Mouse (Mus musculus) layer of hippocampus, adult 18-20 months (tissue): ENCODE results near the gene Tvp23a. TPM values are rescaled to one million over a fixed set of nuclear protein-coding genes. Genes with fewer than 3 reads are reported as not detected.

Experiments used
- DNase-seq, 2 experiments: peaks; one replicate each; pipeline ENCODE4 v3.0.0; 2022; ENCODE audit warnings: low spot score in 2 of 2
- total RNA-seq, 2 experiments: library from RNA; stranded (reverse); gene quantifications; 2 replicates each; pipeline ENCODE4 v1.2.3; 2021

Tvp23a gene
- total RNA-seq, 2 experiments from 2014 or later, result 22.0 to 25.6 TPM

- DNase-seq, result peak; percentile 63 to 93
Observed at GRCm38 (mm10) chr16:10399160-10399559, 48.0 kb downstream of the Tvp23a start.

GRCm38 (mm10) chr16:10398755-10399154, 48.4 kb downstream of the Tvp23a start:
- no peak for DNase-seq

DNA sequence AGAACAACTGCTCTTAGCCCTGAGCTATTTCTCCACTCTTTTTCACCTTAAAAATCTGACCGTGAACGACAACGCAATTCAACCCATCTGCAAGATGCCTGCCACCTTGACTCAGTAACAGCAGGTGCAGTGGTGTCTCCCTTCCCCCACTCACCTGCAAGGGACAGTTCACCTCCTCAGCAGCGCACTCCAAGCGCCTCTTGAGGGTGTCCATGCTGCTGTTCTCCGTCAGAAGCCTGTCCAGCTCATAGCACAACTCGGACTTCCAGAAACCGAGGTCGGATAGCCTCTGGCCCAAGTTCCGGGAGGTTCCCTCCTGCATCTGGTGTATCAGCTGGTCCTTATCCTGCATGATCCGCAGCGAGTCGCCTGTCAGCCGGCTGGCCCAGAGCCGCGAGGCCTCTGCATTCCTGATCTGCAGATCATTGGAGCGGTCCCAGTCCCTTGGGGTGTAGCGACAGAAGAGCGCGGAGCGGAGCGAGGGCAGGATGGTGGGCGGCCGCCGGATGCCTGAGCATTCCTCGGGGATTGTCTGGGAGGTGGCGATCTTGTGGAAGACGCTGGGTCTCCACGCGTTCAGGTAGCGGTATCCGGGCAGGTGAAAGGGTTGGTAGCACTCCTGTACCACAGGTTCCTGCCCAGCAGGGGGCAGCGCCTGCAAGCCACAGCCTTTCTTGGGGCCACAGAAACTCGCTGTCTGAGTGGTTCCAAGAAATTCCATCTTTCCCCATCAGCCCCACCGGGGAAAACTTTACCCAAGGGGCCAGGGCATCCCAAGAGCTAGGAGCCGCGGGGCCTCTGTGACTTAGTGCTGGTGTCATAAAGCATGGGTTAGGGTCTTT, 52.2 kb downstream of the Tvp23a start, which contains the start of gene Tekt5:
TSS of gene Tekt5 (minus strand) at position 792 of the 842 bp plus-strand sequence.
- DNase-seq, result peak; percentile 30 to 53

GRCm38 (mm10) chr16:10392587-10392986, 54.6 kb downstream of the Tvp23a start:
- DNase-seq, result no peak

DNA sequence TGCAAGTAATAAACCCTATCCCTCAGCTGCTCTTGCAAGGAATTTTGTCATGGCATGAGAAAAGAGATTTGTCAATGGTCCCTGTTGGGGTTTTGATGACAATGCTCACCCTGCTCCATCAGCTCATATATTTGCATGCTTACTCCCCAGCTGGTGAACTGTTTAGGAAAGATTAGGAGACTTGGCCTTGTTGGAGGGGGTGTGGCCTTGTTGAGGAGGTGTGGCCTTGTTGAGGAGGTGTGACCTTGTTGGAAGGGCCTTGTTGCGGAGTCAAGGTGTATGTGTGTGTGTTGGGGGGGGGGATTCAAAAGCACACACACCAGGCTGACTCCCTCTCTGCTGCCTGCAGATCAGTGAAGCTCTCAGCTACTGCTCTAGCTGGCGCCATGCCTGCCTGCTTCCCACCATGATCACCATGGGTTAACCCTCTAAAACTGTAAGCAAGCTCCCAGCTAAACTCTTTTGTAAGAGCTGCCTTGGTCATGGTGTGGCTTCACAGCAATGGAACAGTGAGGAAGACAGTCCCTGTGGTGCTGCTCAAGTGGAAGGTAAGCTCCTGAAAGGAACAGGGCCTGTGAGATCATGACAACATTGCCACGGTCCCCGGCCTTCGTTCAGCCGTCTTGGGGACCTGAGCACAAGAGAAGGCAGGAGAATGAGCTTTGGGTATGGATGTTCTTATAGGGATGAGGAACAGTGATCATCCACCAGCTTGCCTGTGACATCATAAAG, 58.4 kb downstream of the Tvp23a start:
- DNase-seq, result no peak

DNA sequence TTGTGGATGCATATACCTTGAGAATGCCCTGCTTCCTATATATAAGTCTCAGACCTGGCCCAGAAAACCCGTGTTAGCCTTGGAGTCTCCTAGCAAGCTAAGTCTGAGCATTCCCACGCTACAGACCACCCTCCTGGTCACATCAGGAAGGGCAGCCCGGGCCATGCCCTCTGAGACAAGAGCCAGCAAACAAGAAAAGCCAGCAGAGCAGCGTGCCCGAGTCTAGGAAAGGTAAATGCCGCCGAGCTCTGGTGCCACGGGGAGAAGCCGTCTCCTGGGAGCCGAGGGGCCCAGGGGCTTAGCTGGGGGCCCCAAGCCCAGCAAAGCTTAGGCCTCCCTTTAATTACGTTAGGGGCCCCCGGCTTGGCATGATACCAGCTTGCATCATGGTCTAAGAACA, 61.9 kb downstream of the Tvp23a start:
- no peak for DNase-seq

DNA sequence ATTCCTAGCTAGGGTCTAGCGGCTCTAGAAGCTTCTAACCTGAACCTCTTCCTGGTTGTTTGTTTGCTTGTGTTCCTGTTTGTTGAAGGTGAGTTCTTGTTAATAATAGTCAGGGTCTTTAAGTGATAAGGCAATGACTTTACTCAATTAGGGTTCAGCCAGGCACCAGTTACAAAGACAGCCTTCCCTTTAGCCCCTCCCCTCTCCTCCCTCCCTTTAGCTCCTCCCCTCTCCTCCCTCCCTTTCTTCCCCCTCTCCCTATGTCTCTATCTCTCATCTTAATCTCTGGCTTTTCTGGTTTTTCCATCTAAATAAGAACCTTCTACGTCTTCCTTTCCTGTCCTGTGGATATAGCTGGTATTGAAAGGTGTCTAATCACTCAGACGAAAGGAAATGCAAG, 62.6 kb downstream of the Tvp23a start:
- DNase-seq, result no peak

GRCm38 (mm10) chr16:10384060-10384497, 63.1 kb downstream of the Tvp23a start:
- no peak for DNase-seq

DNA sequence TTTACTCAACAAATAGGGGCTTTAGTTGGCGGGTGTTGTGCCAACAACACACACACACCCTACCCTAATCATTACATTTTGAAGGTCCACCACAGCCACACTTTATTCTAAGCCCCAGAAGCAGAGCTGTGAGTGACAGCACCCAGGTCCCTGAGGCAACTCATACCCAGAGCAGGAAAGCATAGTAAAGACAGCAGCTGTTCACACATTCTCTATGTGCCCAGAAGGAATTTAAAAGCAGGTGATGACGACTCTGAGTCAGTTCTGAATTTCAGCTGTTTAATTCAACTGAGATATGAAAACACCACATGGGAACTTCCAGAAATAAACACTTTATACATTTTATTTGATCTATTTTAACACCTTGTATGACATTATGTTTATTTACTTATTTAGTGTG, 67.6 kb downstream of the Tvp23a start:
- peak in 1 of 2 experiments; percentile 54 for DNase-seq

- no peak for DNase-seq
Observed at GRCm38 (mm10) chr16:10377286-10377685, 69.9 kb downstream of the Tvp23a start.

- DNase-seq, result peak in 1 of 2 experiments; percentile 42
Observed at GRCm38 (mm10) chr16:10374254-10375011, 72.7 kb downstream of the Tvp23a start.

DNA sequence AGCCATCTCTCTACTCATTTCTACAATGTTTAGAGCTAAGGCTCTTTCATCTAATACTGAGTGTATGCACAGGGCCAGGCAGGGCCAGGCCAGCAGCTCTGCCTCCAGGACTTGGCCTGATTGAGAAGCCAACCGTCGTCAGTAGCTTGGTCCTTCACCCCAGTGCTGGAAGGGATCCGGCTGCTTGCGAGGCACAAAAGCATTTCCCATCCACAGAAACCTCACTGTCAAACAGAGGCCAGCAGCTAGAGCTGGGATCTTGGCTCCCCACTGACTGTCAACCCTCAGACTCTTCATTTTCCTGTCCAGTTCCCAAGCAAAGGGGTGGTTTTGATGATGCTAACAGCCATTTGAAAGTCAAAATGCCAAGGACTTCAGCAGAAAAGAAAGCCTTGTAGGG, 74.8 kb downstream of the Tvp23a start:
- DNase-seq, result no peak

Other genes with a start within 250 kb of the Tvp23a start
- gene Emp2, start 133.4 kb downstream of the Tvp23a start, total RNA-seq, result 10 to 100 TPM; 14.7 to 15.5 TPM
- gene Tekt5, start 51.9 kb downstream of the Tvp23a start, total RNA-seq, result 1 to 10 TPM; 6.3 to 9.6 TPM
- 10 to 100 TPM; 14.2 to 16.1 TPM for gene Nubp1, start 35.4 kb downstream of the Tvp23a start, total RNA-seq
- gene Ciita, start 32.7 kb upstream of the Tvp23a start, total RNA-seq, result under 1 TPM in 1 of 2 experiments, not detected in 1; 0.08 TPM
- gene Dexi, start 95.7 kb upstream of the Tvp23a start, total RNA-seq, result 10 to 100 TPM; 62.8 to 67.7 TPM
- gene Clec16a, start 98.0 kb upstream of the Tvp23a start, total RNA-seq, result 10 to 100 TPM; 93.0 to 95.7 TPM